Mouse (Mus musculus) ZHBTc4 (cell line): ENCODE measurements around the gene Kiss1r.
"Not testable (repeated sequence)": the region's sequence is repeated elsewhere in the genome, so short reads cannot be mapped to it uniquely, and the experiment has no call there.

Source experiments
- DNase-seq: peaks from one replicate; pipeline ENCODE4 v3.0.0-alpha.2; 2011; ENCODE audit warnings: low read depth, low spot score

Kiss1r gene

DNA sequence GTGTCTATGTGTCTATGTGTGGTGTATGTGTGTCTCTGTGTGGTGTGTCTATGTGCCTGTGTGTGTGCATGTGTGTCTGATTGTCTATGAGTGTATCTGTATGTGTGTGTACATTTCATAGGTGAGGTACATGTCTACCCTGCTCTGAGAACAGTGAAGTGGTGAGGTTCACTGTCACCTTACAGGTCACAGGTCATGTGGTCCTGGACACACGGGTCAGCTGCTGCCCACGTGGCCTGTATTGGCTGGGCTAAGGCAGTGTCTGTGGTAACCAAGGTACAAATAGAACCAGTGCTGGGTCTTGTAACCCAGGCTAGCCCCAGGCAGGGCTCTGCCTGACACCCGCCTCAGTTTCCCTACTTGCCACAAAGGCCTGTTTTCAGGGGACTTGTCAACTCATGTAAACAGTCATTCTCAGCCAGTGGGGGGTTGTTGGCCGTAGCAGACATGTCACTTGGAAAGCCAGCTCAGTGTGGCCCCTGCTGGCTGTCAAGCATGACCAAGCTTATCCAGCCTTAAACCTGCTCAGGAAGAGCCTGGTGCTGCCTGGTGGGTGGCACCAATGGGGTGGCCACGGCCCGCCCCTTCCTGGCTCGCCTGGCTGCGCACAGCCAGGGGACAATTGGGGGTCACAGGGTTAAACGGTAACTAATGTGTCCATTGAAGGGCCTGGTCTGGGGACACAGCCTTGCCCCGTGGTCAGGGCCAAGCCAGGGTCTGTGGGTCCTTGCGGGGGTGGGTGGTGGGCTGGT, 21.2 kb downstream of the Kiss1r start:
- no peak for DNase-seq

DNA sequence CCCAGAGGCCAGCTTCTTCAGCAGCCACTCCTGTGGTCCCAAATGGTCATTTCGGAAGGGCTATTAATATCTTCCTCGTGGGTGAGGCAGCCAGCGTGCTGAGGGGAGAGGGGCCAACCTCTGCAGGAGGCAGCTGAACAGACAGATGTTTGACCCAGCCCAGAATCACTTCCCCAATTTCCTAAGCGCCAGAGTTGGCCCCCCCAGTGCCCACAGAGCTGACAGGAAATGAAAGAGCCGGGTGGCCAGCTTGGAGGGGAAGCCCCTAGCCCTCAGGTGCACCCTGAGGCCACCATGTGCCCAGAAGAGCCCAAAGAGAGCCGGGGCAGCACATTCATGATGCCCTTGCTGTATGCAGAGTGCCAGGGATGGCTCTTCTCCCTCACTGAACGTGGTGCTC, 24.0 kb downstream of the Kiss1r start:
- no peak for DNase-seq

DNA sequence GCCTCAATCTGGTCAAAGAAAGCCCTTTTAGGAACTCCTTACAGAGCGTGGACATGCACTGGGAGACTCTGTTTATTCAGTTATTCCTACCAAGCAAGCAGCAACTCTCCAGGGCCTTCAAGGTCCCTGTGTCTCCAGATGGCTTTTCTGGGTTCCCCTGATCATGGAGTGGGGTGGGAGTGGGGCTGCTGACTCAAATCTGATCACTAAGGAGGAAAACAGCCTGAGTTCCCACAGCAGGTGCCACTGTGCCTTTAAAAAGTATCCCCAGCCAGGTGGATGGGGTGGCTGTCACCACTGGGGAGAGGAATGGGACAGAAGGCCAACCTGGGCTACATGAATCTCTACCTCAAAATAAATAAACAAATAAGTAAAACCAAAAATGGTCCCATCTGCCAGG, 26.2 kb downstream of the Kiss1r start:
- DNase-seq, result no peak

DNA sequence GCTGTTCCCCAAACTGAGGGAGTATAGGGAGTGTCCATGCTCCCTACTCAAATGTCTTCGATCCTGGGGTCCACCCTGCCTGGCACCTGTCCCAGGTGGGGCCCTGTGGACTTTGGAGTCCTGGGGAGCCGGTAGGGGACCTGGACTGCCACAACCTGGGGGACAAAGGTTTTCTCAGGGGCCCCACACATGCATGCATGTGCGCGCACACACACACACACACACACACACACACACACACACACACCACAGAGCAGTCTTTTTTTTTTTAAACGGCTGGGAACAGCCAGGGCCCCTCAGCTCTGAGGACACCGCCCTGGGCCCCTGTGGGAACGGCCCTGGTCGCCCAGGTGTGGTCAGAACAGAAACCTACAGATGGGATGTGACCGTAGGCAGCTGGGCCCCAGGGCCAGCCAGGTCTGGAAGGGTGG, 26.7 kb downstream of the Kiss1r start:
- no peak for DNase-seq

DNA sequence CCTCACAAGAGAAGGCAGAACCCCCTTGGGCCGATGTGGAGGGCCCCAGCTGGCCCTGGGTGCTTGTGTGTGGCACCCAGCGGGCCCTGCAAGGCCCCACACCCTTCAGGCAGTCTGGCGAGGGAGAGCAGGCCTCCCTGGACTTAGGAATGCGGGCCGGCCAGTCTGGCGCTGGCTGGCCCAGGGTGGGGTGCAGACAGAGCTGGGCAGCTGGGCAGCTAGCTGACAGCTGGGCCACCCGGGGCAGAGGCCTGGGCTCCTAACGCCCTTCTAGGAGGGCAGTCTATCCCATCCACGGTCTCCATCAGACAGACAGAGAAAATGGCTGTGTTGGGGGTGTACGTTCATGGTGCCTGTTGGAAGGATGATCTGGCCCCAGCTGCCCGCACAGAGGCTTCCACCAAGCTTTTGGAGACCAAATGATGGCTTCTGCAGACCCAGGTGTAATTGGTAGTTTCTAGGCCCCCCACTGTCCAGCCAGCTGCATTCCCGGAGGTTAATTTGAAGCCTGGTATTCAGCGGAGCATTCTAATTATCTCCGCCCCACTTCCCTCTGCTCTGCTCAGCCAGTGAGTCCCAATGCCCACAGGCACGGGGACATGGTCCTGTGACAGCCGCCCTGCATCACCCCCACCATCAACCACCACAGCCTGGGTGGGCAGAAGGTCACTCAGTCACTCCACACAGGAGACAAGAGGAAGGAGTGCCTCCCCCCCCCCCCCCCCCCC, 28.9 kb downstream of the Kiss1r start:
- no peak for DNase-seq

DNA sequence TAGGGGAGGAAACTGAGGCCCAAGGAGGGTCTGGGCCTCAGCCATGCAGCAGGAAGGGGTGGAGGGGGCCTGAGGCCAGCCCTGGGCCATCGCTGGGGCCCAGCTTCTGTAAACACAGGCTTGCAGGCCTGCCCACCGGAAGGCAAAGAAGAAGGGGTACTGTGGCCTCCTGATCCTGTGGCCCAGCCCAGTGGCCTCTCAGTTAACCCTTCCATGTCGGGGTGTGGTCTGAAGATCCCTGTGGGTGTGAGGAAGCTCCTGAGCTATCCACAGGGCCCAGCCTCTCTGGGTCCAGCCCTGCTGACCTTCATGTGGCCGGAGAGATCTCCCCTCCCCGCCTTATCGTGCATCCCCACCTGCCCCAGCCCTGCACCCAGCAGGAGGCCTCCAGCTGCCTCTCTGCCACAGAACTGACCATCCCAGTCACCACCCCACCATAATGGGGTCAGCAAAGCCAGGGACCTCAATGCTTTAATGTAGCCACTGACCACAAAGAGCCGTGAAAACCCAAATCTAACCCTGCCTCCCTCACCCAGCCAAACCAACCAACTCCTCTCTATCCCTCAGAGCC, 30.1 kb downstream of the Kiss1r start:
- no peak for DNase-seq

DNA sequence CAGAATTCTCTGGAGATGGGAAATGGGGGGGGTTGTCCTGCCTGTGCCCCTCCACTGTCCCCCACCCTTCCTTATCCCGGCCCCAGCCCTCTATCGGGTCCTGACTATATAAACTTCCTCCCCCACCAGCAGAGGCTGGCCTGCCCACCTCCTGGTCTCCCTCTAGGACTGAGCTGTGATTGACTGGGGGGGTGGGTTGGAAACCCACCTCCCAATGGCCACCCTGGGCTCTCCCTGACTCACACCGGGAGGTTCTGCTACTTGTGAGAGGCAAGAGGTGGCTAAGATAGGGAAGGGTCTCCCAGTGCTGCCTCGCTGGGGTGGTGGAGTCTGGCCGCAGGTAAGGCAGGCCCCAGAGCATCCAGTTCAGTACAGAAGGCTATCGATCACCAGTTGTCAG, 30.7 kb downstream of the Kiss1r start:
- DNase-seq, result no peak

DNA sequence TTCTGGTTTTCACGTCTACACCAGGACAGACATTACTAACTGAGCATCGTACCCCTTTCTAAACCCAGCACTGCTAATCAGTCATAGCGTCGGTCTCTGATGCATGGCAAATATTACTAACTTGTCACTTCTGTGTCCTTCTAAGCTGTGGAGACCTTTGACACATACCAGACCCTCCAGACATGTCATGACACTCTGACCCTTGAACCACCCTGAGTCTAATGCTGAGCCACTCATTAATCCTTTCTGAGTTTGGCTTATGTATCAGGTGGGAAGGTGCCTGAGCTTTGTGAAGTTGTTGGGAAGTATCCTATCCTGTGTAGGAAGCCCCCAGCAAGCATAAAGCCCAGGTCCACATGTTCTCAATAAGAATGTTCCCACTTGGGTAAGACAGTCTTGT, 33.1 kb downstream of the Kiss1r start:
- no peak for DNase-seq

DNA sequence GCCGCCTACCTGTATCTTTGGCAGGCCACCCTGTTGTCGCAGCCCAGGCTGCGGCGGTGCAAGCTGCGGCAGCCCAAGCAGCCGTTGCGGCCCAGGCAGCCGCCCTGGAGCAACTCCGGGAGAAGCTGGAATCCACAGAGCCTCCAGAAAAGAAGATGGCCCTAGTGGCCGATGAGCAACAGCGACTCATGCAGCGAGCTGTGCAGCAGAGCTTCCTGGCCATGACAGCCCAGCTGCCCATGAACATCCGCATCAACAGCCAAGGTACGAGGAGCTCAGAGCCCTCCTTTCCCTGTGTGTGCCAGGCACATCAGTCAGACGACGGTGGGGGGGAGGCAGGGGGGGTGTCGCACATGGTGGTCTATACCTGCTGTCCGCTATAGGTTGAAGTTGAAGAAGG, 33.9 kb downstream of the Kiss1r start:
- no peak for DNase-seq

DNA sequence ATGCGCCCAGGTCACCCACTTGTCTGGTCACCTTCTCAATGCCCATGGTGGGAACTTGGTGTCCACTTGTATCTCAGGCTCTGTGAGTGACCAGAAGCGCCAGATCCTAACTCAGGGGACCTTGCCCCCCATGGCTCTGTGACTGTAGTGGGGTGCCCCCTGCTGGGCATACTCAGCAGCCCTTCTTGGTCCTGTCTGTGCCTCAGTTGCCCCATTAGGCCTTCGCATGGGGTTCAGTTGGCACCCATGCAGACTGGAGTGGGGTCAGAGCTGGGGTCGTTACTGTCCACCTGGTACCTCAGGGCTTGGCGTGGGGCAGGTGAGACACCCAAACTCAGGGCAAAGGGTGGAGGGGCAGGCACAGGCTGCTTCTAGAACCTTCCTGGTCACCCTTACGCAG, 37.2 kb downstream of the Kiss1r start:
- DNase-seq, result no peak

DNA sequence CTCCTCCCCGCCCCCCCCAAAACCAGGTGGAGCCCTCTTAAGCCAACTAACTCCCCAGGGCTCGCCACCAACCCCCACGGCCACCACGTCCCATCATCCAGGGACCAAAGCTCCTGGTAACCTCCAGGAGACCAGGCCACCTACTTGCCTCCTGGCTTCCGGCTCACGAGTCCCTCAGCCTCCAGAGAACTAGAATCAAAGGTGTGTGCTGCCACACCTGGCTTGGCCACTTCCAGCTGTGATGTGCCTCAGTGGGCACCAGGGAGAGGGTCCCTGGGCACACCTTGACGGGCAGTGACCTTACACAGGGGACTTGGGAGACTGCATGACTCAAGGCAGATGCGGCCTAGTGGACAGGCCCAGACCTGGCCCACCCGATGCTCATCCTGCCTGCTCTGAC, 38.9 kb downstream of the Kiss1r start:
- no peak for DNase-seq

DNA sequence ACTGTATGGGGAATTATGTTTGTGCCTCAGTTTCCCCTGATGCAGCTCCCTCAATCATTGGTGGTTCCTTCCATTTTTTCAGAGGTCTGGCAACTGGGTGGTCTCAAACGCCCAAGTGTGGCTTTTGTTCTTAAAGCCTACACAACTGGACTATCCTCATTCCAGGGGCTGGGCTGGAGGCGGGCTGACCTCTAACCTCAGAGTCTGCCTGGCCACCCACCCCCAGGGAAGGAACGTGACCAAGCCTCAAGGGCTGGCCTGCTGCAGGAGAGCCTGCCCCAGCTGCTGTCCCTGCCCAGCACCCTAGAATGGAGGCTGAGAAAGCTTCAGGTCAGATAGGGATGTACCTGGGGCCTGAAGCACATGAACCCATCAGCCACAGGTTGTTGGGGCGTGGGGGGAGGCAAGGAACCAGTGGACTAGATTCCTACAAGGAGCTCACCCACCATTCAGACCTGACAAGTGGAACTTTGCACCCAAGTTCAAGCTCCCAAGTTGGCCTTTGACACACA, 39.9 kb downstream of the Kiss1r start:
- no peak for DNase-seq

DNA sequence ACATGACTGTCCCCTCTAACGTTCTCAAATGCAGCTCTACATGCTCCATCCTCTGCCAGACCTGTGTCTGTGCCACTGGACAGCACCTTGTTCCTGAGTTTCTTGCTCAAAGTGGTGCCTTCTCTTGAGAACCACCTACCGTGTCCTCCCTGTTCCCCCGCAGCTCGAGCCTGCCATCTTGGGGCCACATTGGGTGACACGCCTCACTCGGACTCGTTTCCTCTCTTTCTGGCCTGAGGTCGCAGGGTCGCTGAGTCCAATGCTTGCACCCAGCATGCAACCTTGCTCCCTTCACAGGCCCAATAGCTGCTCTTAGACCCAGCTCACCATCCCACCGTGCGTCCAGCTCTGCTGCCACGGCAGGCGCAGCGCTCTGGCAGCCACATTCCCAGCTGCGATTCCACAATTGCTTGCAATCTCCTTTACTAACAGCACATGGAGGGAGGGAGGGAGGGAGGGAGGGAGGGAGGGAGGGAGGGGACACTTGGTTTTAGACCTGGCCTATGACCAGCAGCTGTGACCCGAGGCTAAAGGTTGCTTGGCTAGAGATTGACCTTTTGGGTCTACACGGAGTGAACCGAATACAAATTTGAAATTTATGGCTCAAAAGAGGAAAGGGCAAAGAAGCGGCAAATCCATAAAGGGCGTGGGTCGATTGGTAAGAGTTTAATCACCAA, 41.5 kb downstream of the Kiss1r start:
- peak; percentile 91 for DNase-seq

DNA sequence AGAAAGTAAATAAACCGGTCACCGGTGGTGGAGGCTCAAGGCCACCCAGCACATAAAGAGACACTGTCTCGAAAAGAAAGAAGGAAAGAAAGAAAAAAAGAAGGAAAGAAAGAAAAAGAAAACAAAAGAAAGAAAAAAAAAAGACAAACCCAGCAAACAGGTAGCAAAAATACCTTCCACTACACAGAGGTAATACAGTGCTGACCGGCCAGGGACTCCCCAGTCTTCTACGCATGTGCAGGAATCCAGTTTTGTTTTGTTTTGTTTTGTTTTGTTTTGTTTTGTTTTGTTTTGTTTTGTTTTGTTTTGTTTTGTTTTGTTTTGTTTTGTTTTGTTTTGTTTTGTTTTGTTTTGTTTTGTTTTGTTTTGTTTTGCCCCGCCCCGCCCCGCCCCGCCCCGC, 42.6 kb downstream of the Kiss1r start:
- DNase-seq, result not testable (repeated sequence)

DNA sequence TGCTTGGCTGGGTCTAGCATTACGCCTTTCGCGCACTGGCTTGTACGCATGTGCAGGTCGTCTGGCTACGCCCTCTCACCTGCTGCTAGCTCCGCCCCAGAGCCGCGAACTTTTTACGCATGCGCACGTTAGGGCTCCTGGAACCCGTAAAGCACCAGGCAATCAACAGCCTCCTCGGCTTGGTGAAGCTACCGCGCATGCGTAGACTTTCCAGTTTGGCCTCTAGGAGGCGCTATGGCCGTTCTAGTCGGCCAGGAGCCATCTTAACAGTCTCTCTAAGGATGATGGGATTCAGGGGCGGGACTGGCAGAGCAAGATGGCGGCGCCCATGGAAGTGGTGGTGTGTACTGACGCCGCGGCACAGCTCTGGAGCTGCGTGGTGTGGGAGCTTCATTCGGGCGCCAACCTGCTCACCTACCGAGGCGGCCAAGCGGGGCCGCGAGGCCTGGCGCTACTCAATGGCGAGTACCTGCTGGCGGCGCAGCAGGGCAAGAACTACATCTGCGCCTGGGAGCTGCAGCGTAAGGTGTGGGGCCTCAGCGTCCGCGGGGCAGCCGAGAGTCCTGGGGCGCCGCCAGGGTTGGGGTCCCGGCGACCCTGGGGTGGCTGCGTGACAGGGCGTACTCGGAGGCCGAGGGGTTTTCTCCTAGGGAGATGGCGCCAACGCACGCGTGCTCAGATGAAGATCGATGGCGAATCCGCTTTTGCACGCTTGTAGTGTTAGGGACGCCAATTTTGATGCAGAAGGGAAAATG, 43.3 kb downstream of the Kiss1r start, which contains the start of gene Wdr18:
TSS of gene Wdr18 (plus strand) at position 306 of the 755 bp plus-strand sequence.
- peak; percentile 100 for DNase-seq

DNA sequence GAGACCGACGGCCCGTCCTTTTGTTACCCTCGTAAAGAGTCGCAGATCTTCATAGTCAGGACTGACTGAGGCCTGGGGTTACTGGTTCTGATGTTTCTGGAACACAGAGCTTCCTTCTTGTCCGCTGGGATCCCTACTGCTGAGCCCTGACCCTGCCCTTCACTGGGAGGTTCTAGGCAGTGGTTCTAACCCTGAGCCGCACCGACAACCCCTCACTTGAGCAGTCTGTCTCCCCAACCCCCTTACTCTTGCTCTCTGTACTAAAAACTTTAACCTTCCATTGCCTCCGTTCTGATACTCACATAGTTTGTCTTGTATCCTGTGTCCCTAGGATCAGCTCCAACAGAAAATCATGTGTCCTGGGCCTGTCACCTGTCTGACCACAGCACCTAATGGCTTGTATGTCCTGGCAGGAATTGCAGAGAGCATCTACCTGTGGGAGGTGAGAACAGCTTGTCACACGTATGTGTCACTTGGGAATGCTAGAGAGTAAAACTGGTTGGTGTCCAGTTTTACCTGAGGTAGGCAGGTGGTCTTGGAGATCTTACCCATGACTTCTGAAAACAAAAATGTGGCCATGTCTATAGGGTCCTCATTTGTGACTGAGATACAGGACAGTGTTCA, 44.0 kb downstream of the Kiss1r start:
- DNase-seq, result no peak

DNA sequence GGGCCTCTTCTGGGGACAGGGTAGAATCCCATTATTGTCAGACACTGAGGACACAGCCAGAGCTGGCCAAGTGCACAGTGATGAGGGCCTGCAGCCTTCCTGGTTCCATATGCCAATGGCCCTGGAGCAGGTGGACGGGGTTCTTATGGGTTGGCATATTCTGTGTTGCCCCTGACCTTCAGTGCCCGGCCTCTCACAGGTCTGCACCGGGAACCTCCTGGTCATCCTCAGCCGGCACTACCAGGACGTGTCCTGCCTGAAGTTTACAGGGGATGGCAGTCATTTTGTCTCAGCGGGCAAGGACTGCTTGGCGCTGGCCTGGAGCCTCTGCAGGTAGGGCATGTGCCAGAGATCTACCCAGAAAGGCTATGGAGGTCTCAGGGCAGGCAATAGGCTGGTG, 48.0 kb downstream of the Kiss1r start:
- no peak for DNase-seq

DNA sequence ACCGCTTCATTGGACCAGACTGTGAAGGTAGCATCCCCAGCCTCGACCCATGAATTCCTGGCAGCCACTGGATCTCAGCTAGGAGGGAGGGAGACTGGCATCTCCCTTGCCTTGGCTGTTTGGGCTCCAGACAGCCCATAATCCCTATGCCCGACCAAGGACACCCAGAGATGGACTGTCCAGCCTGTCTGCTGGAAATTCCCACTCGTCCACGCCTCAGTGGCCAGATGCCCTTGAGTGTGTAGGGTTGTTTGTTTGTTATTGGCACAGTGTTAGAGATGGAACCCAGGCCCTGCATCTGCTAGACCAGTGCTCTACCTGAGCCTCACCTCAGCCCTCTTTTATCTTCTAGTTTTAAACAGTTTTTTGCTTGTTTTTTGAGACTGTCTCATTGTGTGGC, 48.6 kb downstream of the Kiss1r start:
- no peak for DNase-seq

DNA sequence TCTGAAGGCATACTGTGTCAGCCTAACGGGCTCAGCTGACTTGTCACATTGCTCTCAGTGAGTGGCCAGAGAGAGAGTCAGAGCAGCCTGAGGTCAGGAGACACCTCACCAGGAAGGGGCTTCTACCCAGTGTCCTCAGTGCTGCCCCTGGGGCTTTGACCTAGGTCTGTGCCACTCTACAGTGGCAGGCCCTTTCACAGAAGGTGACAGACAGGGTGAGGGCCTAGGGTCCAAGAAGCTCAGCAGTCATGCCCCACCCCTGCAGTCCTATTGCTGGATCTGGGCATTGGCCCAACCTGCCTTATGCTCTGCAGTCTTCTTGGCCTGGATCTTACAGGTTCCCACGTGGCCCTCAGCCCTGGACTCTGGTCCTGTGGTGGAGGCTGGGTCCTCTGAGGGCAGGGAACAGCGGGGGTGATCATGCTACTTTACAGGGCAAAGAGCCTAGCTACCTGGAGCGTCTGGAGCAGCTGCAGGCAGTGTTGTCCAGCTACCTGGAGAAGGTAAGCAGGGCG, 50.2 kb downstream of the Kiss1r start:
- DNase-seq, result no peak

DNA sequence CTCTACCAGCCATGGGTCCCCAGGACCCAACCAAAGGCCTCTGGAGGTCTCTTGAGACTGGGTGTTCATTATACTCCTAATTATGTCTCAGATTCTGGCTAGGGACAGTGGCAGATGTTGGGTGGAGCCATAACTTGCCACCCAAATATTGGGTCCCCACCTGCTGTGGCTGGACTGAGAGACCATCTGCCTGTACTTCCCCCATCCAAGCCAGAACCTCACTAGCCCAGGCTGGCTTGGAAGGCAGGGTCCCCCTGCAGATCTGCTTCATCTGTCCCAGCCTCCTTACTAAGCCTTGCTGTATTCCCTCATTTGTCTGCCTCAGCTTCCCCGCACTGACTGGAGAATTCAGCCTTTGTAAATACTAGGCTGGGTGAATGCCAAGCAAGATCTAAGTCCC, 51.4 kb downstream of the Kiss1r start:
- DNase-seq, result no peak

DNA sequence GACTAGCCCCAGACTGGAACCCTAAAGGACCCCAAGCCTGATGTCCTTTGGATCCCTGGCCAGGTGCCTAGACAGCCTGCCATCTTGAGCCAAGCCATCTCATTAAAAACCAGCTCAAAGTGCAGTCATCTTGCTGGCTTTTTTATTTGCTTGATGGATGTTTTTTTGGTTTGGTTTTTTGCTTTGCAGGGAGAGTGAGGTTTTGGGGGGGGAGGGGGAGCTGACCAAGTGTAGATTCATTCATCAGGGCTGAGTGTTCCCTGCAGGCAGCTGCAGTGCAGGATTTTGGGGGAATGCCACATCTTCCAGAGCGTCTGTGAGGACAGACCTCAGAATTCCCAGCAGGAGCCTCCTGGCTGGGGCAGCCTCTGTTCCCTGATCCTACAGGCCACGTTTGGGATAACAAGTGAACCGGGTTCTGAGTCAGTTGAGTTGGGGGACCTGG, 52.4 kb downstream of the Kiss1r start:
- DNase-seq, result peak; percentile 44
